Mouse (Mus musculus) heart, postnatal 0 days (tissue): Measurements from ENCODE around the gene Nme6.

Source experiments
- CTCF ChIP-seq: IDR thresholded peaks from 2 replicates; pipeline ENCODE4 v1.5.1; 2016; ENCODE audit warnings: antibody characterized with exemption, control low read depth, low read depth
- EP300 ChIP-seq: IDR thresholded peaks from 2 replicates; pipeline ENCODE4 v1.6.1; 2016; ENCODE audit warnings: antibody characterized with exemption, low read depth

GRCm38 (mm10) chr9:109806695-109807293, 25.8 kb upstream of the Nme6 start:
- TF ChIP-seq CTCF, result no peak
- TF ChIP-seq EP300, result no peak
